Mouse (Mus musculus) kidney, postnatal 4 days (tissue): ENCODE measurements around the gene Ssr4.
A peak's percentile ranks its signal among the peaks of the same experiment; 100 is the strongest.
"Not testable (repeated sequence)": the region's sequence is repeated elsewhere in the genome, so short reads cannot be mapped to it uniquely, and the experiment has no call there.

ENCODE experiments used
- DNase-seq, 2 experiments: peaks; one replicate each; pipeline ENCODE4 v3.0.0; 2021; ENCODE audit warnings: mixed read lengths in 2 of 2

Ssr4 gene

GRCm38 (mm10) chrX:73786364-73787224, at the start of gene Ssr4, which contains the start of gene Idh3g:
TSS of gene Ssr4 (plus strand) at chrX:73787028.
TSS of gene Idh3g (minus strand) at chrX:73786897.
- DNase-seq: peak; percentile 90 to 94

GRCm38 (mm10) chrX:73738155-73738554, 48.7 kb upstream of the Ssr4 start:
- peak in 1 of 2 experiments; percentile 14 for DNase-seq

- no peak for DNase-seq
Observed at GRCm38 (mm10) chrX:73739151-73739550, 47.7 kb upstream of the Ssr4 start.

GRCm38 (mm10) chrX:73739841-73740240, 47.0 kb upstream of the Ssr4 start:
- not testable (repeated sequence) for DNase-seq

GRCm38 (mm10) chrX:73744774-73745481, 41.9 kb upstream of the Ssr4 start:
- DNase-seq: no peak

GRCm38 (mm10) chrX:73748977-73749376, 37.9 kb upstream of the Ssr4 start:
- no peak for DNase-seq

- no peak for DNase-seq
Observed at GRCm38 (mm10) chrX:73756334-73757140, 30.3 kb upstream of the Ssr4 start, which contains the start of gene Plxnb3. TSS of gene Plxnb3 (plus strand) at chrX:73757090.

- no peak for DNase-seq
Observed at GRCm38 (mm10) chrX:73758611-73759290, 28.1 kb upstream of the Ssr4 start.

- DNase-seq: peak; percentile 62 to 76
Observed at GRCm38 (mm10) chrX:73765311-73765710, 21.5 kb upstream of the Ssr4 start.

GRCm38 (mm10) chrX:73767267-73767666, 19.6 kb upstream of the Ssr4 start:
- DNase-seq: peak; percentile 49 to 52

- DNase-seq: peak; percentile 27 to 53
Observed at GRCm38 (mm10) chrX:73774168-73774760, 12.6 kb upstream of the Ssr4 start, which contains the start of gene Srpk3. TSS of gene Srpk3 (plus strand) at chrX:73774405.

- peak; percentile 62 to 73 for DNase-seq
Observed at GRCm38 (mm10) chrX:73774802-73775483, 11.9 kb upstream of the Ssr4 start.

- no peak for DNase-seq
Observed at GRCm38 (mm10) chrX:73782227-73782626, 4.6 kb upstream of the Ssr4 start.

- DNase-seq: no peak
Observed at GRCm38 (mm10) chrX:73785666-73786065, 1.2 kb upstream of the Ssr4 start.

GRCm38 (mm10) chrX:73787225-73787558, 364 bp downstream of the Ssr4 start:
- DNase-seq: no peak

GRCm38 (mm10) chrX:73788501-73788900, 1.7 kb downstream of the Ssr4 start:
- no peak for DNase-seq

GRCm38 (mm10) chrX:73793039-73793438, 6.2 kb downstream of the Ssr4 start:
- DNase-seq: no peak

- DNase-seq: no peak
Observed at GRCm38 (mm10) chrX:73793505-73793904, 6.7 kb downstream of the Ssr4 start.

- no peak for DNase-seq
Observed at GRCm38 (mm10) chrX:73797511-73797910, 10.7 kb downstream of the Ssr4 start.

GRCm38 (mm10) chrX:73798502-73798901, 11.7 kb downstream of the Ssr4 start:
- DNase-seq: peak; percentile 82 to 88

GRCm38 (mm10) chrX:73805814-73806213, 19.0 kb downstream of the Ssr4 start:
- DNase-seq: no peak
